Mouse (Mus musculus) v-Abl transformed pro-B cells (cell line): ENCODE data around the gene Tead1.
"Not testable (repeated sequence)": the region's sequence is repeated elsewhere in the genome, so short reads cannot be mapped to it uniquely, and the experiment has no call there.

Experiments
- in situ Hi-C, 2 experiments: fragments of 400-800 bp; cut with MboI; formaldehyde crosslinking; loops; one replicate each; pipeline ENCODE4 v1.15.1; 2025; ENCODE audit not compliant: unreplicated experiment in 2 of 2

Tead1 gene

GRCm38 (mm10) chr7:112896363-112896762 is 217.2 kb downstream of the Tead1 start:
- in situ Hi-C loops: no loop called here

- in situ Hi-C loops: loop anchor here in 1 of 2 experiments (25.0 kb wide), 1 partner anchor 536 kb away; no protein-coding TSS in a partner anchor
These were observed 222.6 kb downstream of the Tead1 start for GRCm38 (mm10) chr7:112901710-112902109.

- in situ Hi-C loops: loop anchor here in 1 of 2 experiments (25.0 kb wide), 1 partner anchor 530 kb away; no protein-coding TSS in a partner anchor
These were observed 227.7 kb downstream of the Tead1 start for GRCm38 (mm10) chr7:112906848-112907247.

- in situ Hi-C loops: loop anchor here in 1 of 2 experiments (25.0 kb wide), 1 partner anchor 530 kb away; no protein-coding TSS in a partner anchor
These were observed 228.3 kb downstream of the Tead1 start for GRCm38 (mm10) chr7:112907468-112907867.

- in situ Hi-C loops: loop anchor here in 1 of 2 experiments (25.0 kb wide), 1 partner anchor 528 kb away; no protein-coding TSS in a partner anchor
These were observed 230.0 kb downstream of the Tead1 start for GRCm38 (mm10) chr7:112909164-112909563.

GRCm38 (mm10) chr7:112912969-112913368 is 233.9 kb downstream of the Tead1 start:
- in situ Hi-C loops: loop anchor here in 1 of 2 experiments (25.0 kb wide), 1 partner anchor 524 kb away; no protein-coding TSS in a partner anchor

- in situ Hi-C loops: loop anchor here in 1 of 2 experiments (25.0 kb wide), 1 partner anchor 522 kb away; no protein-coding TSS in a partner anchor
These were observed 236.5 kb downstream of the Tead1 start for GRCm38 (mm10) chr7:112915571-112915970.

- in situ Hi-C loops: loop anchor here in 1 of 2 experiments (25.0 kb wide), 1 partner anchor 520 kb away; no protein-coding TSS in a partner anchor
These were observed 238.6 kb downstream of the Tead1 start for GRCm38 (mm10) chr7:112917613-112918278.

GRCm38 (mm10) chr7:112918279-112918991 is 239.3 kb downstream of the Tead1 start:
- in situ Hi-C loops: loop anchor here in 1 of 2 experiments (25.0 kb wide), 1 partner anchor 519 kb away; no protein-coding TSS in a partner anchor

- in situ Hi-C loops: loop anchor here in 1 of 2 experiments (10.0 to 25.0 kb wide), 2 partner anchors 215 to 517 kb away; no protein-coding TSS in a partner anchor
These were observed 240.7 kb downstream of the Tead1 start for GRCm38 (mm10) chr7:112919845-112920244.

- in situ Hi-C loops: loop anchor here in 1 of 2 experiments (10.0 to 25.0 kb wide), 2 partner anchors 212 to 514 kb away; no protein-coding TSS in a partner anchor
These were observed 243.7 kb downstream of the Tead1 start for GRCm38 (mm10) chr7:112922801-112923200.

- in situ Hi-C loops: loop anchor here in 1 of 2 experiments (10.0 to 25.0 kb wide), 2 partner anchors 211 to 514 kb away; no protein-coding TSS in a partner anchor
These were observed 244.6 kb downstream of the Tead1 start for GRCm38 (mm10) chr7:112923712-112924111.

- in situ Hi-C loops: no loop called here
These were observed 251.6 kb downstream of the Tead1 start for GRCm38 (mm10) chr7:112930669-112931068.

GRCm38 (mm10) chr7:112935876-112936275 is 256.8 kb downstream of the Tead1 start:
- in situ Hi-C loops: not testable (repeated sequence)

GRCm38 (mm10) chr7:112937089-112937488 is 258.0 kb downstream of the Tead1 start:
- in situ Hi-C loops: no loop called here

- in situ Hi-C loops: no loop called here
These were observed 259.8 kb downstream of the Tead1 start for GRCm38 (mm10) chr7:112938959-112939358.

- in situ Hi-C loops: no loop called here
These were observed 263.4 kb downstream of the Tead1 start for GRCm38 (mm10) chr7:112942567-112942966.

GRCm38 (mm10) chr7:112943056-112943455 is 263.9 kb downstream of the Tead1 start:
- in situ Hi-C loops: no loop called here

GRCm38 (mm10) chr7:112946706-112947105 is 267.6 kb downstream of the Tead1 start:
- in situ Hi-C loops: no loop called here

- in situ Hi-C loops: no loop called here
These were observed 274.7 kb downstream of the Tead1 start, which contains the start of gene Rassf10 for GRCm38 (mm10) chr7:112953777-112954291. Rassf10 (plus strand) TSS chr7:112953962.
